Mouse (Mus musculus): ENCODE measurements around the gene Znfx1. TPM values are rescaled to one million over a fixed set of nuclear protein-coding genes. Genes with fewer than 3 reads are reported as not detected.

Gene Znfx1
- polyA plus RNA-seq, 1 experiment from 2014 or later, result 5.4 TPM

DNA sequence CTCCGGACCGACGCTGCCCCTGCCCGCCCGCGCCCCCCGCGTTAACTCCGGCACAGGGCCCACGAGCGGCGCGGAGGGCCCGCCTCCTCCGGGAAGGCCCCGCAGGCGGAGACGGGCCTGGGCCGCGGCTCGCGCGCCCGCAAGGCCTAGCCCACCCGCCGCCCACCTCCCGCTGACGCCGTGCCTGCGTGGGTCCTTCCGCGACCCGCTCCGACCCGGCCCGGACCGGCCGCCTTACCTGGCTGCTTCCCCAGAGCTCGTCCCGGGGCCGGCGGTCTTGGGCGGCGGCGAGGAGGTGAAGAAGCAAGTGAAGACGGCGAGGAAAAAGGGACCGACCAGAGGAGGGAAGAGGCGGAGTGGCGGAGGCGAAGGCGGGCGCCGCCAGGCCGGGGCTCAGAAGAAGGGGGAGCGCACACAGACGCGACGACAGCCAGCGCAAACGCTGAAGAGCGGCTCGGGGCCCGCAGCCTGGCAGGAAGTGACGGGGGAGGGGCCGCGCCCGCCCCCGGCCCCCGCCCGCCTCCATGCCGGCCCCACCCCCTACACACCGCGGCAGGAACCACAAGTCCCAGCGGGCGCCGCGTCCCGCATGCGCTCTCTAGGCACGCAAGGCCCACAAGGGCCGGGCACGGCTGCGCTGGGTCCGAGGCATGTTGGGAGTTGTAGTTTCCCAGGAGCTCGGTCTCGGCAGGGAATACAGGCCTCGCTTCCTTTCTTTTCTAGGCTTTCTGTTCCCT is 66.9 kb downstream of the Znfx1 start, which contains the start of gene Stau1:
Stau1 (minus strand) TSS at position 504 of the 737 bp plus-strand sequence.
- peak within 1 kb of the TSS; percentile 64 for H3K4me3 ChIP-seq (ENCODE audit: low read depth, low read length)
- H3K9me3 ChIP-seq (ENCODE audit: control insufficient read depth, low read length), result no peaks in the 10 kb centered on the region
- H3K27ac ChIP-seq (ENCODE audit: low read depth, low read length), result peak within 1 kb of the TSS; percentile 90
- ATAC-seq (ENCODE audit: low FRiP score), result peak; percentile 99
- peaks cover 7% of the 10 kb centered on the region for H3K4me1 ChIP-seq (ENCODE audit: control insufficient read depth, insufficient read depth, low read length)
- peak within 1 kb of the TSS; percentile 72 for H3K4me2 ChIP-seq
- H3K27me3 ChIP-seq (ENCODE audit: control insufficient read depth, insufficient read depth, low read length), result no peaks in the 10 kb centered on the region
- DNase-seq (ENCODE audit: low spot score, missing footprints), result peak; percentile 98
- peak within 1 kb of the TSS; percentile 79 for H3K9ac ChIP-seq (ENCODE audit: low read length)
- WGBS, result under 1% methylated on average over 73 of the region's 88 CpGs
- H3K36me3 ChIP-seq (ENCODE audit: control insufficient read depth, insufficient read depth, low read length), result no peaks in the 10 kb centered on the region

DNA sequence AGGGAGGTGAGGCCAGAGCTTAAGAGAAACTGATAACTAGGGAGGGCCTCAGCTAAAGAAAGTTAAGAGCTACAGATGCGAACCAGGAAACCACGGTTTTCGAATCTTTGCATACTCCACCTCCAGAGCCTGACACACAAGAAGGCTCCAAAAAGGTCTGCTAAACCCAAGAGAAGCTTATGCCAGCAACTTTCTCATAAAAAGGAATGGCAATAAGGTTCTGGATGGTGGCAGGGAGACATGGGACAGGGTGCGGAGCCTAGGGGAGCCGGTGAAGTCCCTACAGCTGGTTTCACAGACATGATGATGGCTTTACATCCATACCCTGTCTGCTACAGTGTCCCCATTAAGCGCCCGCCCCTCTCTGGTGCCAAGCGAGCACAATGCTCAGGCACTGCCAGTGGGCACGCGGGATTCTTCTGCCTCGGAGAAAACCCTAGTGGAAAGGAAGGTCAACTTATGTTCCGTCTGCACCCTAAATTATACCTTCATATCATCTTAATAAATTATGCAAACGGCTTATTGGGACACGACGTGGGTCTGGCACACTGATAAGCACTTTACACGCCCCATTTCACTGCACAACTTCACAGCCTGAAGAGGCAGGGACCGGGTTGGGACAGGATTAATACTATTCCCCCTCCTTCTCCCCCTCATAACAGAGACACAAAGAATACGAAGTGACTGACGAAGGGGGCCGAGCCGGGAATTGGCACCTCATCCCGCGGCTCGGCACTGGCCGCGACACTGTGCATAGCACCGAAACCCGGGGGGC is 67.6 kb downstream of the Znfx1 start:
- WGBS, result 6% methylated on average over 28 of the region's 28 CpGs
- Histone ChIP-seq H3K4me1 (ENCODE audit: control insufficient read depth, insufficient read depth, low read length) (peaks cover 7% of the 10 kb centered on the region), H3K27ac (ENCODE audit: low read depth, low read length) (peak overlapping the region; percentile 90), H3K27me3 (ENCODE audit: control insufficient read depth, insufficient read depth, low read length) (no peaks in the 10 kb centered on the region), H3K4me2 (peak overlapping the region; percentile 72), H3K36me3 (ENCODE audit: control insufficient read depth, insufficient read depth, low read length) (no peaks in the 10 kb centered on the region), H3K4me3 (ENCODE audit: low read depth, low read length) (peak overlapping the region; percentile 64), H3K9me3 (ENCODE audit: control insufficient read depth, low read length) (no peaks in the 10 kb centered on the region), H3K9ac (ENCODE audit: low read length) (peak overlapping the region; percentile 79)
- ATAC-seq (ENCODE audit: low FRiP score) (peak; percentile 37), DNase-seq (ENCODE audit: low spot score, missing footprints) (peak; percentile 92)

DNA sequence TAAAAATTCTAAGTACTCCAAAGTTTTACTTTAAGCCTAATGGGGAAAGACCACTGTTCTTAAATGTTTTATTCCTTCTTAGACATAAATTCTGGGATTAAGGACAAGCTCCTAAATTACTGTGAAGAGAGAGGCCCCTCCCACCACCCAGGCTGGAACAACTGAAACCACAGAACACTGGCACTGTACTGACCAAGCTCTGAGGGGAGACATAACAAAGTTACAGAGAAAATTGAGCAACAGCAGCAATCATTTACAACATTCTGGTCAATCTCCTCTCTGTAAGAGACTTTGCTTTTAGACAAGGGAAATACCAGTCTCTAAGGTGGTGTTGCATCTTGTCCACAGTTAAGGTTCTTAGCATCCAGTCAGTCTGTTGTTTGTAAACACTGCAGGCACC is 70.9 kb downstream of the Znfx1 start:
- Histone ChIP-seq H3K27me3 (ENCODE audit: control insufficient read depth, insufficient read depth, low read length) (no peaks in the 10 kb centered on the region), H3K4me2 (no peak overlapping the region), H3K4me1 (ENCODE audit: control insufficient read depth, insufficient read depth, low read length) (peaks cover 7% of the 10 kb centered on the region), H3K36me3 (ENCODE audit: control insufficient read depth, insufficient read depth, low read length) (no peaks in the 10 kb centered on the region), H3K27ac (ENCODE audit: low read depth, low read length) (no peak overlapping the region), H3K4me3 (ENCODE audit: low read depth, low read length) (no peak overlapping the region), H3K9ac (ENCODE audit: low read length) (no peak overlapping the region), H3K9me3 (ENCODE audit: control insufficient read depth, low read length) (no peaks in the 10 kb centered on the region)
- DNase-seq (ENCODE audit: low spot score, missing footprints) (no peak), ATAC-seq (ENCODE audit: low FRiP score) (no peak)

DNA sequence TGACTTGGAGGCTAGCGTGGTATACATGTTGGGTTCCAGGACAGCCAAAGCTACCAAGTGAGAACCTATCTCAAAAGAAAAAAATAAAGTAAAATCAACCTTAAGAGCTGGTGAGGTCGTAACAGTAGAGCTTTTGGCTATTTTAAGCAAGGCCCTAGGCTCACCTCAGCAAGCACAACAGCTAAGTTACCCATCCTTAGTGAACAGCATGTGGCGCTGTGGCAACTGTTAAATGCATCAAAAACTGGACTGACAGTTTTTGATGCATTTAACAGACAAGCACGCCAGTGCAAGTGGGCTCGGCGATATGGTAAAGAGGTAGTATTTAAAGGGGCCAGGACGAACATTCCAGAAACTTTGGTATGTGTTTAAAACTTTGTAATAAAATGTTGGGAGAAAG is 72.0 kb downstream of the Znfx1 start:
- no peaks in the 10 kb centered on the region for H3K36me3 ChIP-seq (ENCODE audit: control insufficient read depth, insufficient read depth, low read length)
- H3K27me3 ChIP-seq (ENCODE audit: control insufficient read depth, insufficient read depth, low read length), result no peaks in the 10 kb centered on the region
- no peak overlapping the region for H3K27ac ChIP-seq (ENCODE audit: low read depth, low read length)
- no peaks in the 10 kb centered on the region for H3K9me3 ChIP-seq (ENCODE audit: control insufficient read depth, low read length)
- H3K4me1 ChIP-seq (ENCODE audit: control insufficient read depth, insufficient read depth, low read length), result peaks cover 7% of the 10 kb centered on the region
- H3K4me2 ChIP-seq, result no peak overlapping the region
- DNase-seq (ENCODE audit: low spot score, missing footprints) (no peak), ATAC-seq (ENCODE audit: low FRiP score) (no peak)
- H3K4me3 ChIP-seq (ENCODE audit: low read depth, low read length), result no peak overlapping the region
- no peak overlapping the region for H3K9ac ChIP-seq (ENCODE audit: low read length)
- 92% methylated on average over 7 of the region's 7 CpGs for WGBS

Other genes with a start within 250 kb of the Znfx1 start
- gene Cse1l, start 157.0 kb downstream of the Znfx1 start, polyA plus RNA-seq (2014; fragmentation: Nextera tagmentation; extraction: Ambion mirVana), result 231 and 260 TPM in 2 replicates
- 96.2 and 104 TPM in 2 replicates for gene Stau1, start 66.7 kb downstream of the Znfx1 start, polyA plus RNA-seq (2014; fragmentation: Nextera tagmentation; extraction: Ambion mirVana)
- 40.6 and 42.5 TPM in 2 replicates for gene Ddx27, start 47.8 kb downstream of the Znfx1 start, polyA plus RNA-seq (2014; fragmentation: Nextera tagmentation; extraction: Ambion mirVana)
- gene Kcnb1, start 127.1 kb upstream of the Znfx1 start, polyA plus RNA-seq (2014; fragmentation: Nextera tagmentation; extraction: Ambion mirVana), result 0.75 and 0.96 TPM in 2 replicates
- 9.4 and 11.2 TPM in 2 replicates for gene Ptgis, start 177.6 kb upstream of the Znfx1 start, polyA plus RNA-seq (2014; fragmentation: Nextera tagmentation; extraction: Ambion mirVana)

All from midbrain, embryonic 11.5 days (tissue).